Mouse (Mus musculus) intestine, embryonic 14.5 days (tissue): ENCODE measurements around the gene Doc2b. TPM values are rescaled to one million over a fixed set of nuclear protein-coding genes. Genes with fewer than 3 reads are reported as not detected.

Experiments used
- ATAC-seq: fragments of 200-750 bp; cut with Nextera tagmentation; replicated peaks from 2 replicates; pipeline ENCODE4 v1.8.0; 2017; ENCODE audit warnings: low read depth, moderate number of reproducible peaks, moderate TSS enrichment, moderate library complexity; ENCODE audit not compliant: low FRiP score, low TSS enrichment
- DNase-seq: peaks from one replicate; pipeline ENCODE4 v3.0.0-alpha.2; 2018; ENCODE audit warnings: low spot score
- H3K27ac ChIP-seq: fragments of 300-500 bp; sonication (generic); 2 replicates; pipeline ENCODE4 v1.5.1; 2014; ENCODE audit warnings: low read depth, mild to moderate bottlenecking, control low read depth
- H3K27me3 ChIP-seq: fragments of 300-500 bp; sonication (generic); replicated peaks from 2 replicates; pipeline ENCODE4 v1.6.1; 2014; ENCODE audit warnings: low read length, control low read depth; ENCODE audit not compliant: control insufficient read depth, insufficient read depth
- H3K36me3 ChIP-seq: fragments of 300-500 bp; sonication (generic); 2 replicates; pipeline ENCODE4 v1.6.1; 2014; ENCODE audit warnings: low read length, control low read depth; ENCODE audit not compliant: control insufficient read depth, insufficient read depth
- H3K4me1 ChIP-seq: fragments of 300-500 bp; sonication (generic); replicated peaks from 2 replicates; pipeline ENCODE4 v1.6.1; 2014; ENCODE audit warnings: low read length, control low read depth, mixed read lengths; ENCODE audit not compliant: control insufficient read depth, insufficient read depth
- H3K4me2 ChIP-seq: fragments of 300-500 bp; sonication (generic); 2 replicates; pipeline ENCODE4 v1.6.1; 2014; ENCODE audit warnings: low read length
- H3K4me3 ChIP-seq: fragments of 300-500 bp; sonication (generic); 2 replicates; pipeline ENCODE4 v1.5.1; 2014; ENCODE audit warnings: low read depth, low read length, control low read depth, mixed read lengths
- H3K9ac ChIP-seq: fragments of 300-500 bp; sonication (generic); 2 replicates; pipeline ENCODE4 v1.6.1; 2014; ENCODE audit warnings: mild to moderate bottlenecking, low read length
- H3K9me3 ChIP-seq: fragments of 300-500 bp; sonication (generic); 2 replicates; pipeline ENCODE4 v1.6.1; 2016; ENCODE audit warnings: low read length, control low read depth; ENCODE audit not compliant: control insufficient read depth
- WGBS: fragments of 180-500 bp; shearing (Covaris S2); extraction: QIAGEN DNeasy Blood & Tissue Kit; methylation state at CpG from one replicate; pipeline ENCODE4 v1.1.7; 2014; 5-methylcytosine and 5-hydroxymethylcytosine counted together
- polyA plus RNA-seq: library from polyadenylated mRNA; unstranded; fragments of >200 nt; fragmentation: Nextera tagmentation; extraction: Ambion mirVana; gene quantifications from 2 replicates; pipeline ENCODE4 v1.2.1, GENCODE M21; 2014

The Doc2b gene
- polyA plus RNA-seq, 1 experiment from 2014 or later: 2.2 TPM

- Histone ChIP-seq H3K36me3 (no peaks in the 10 kb centered on the region), H3K9me3 (no peaks in the 10 kb centered on the region), H3K4me2 (peak overlapping the region; percentile 61), H3K4me1 (peaks cover 6% of the 10 kb centered on the region), H3K9ac (no peak overlapping the region), H3K27me3 (peaks cover 40% of the 10 kb centered on the region), H3K4me3 (no peak overlapping the region), H3K27ac (no peak overlapping the region)
- 72% methylated on average over 13 of the region's 13 CpGs for WGBS
- no peak for ATAC-seq
- no peak for DNase-seq
Observed at GRCm38 (mm10) chr11:75796536-75797246, 842 bp upstream of the Doc2b start.

- H3K27me3 ChIP-seq: peaks cover 40% of the 10 kb centered on the region
- H3K4me1 ChIP-seq: peaks cover 6% of the 10 kb centered on the region
- H3K4me2 ChIP-seq: peak overlapping the region; percentile 61
- under 1% methylated on average over 40 of the region's 42 CpGs for WGBS
- H3K36me3 ChIP-seq: no peaks in the 10 kb centered on the region
- H3K27ac ChIP-seq: no peak overlapping the region
- DNase-seq (peak; percentile 76), ATAC-seq (no peak)
- peak overlapping the region; percentile 61 for H3K9ac ChIP-seq
- H3K4me3 ChIP-seq: peak overlapping the region; percentile 46
- no peaks in the 10 kb centered on the region for H3K9me3 ChIP-seq
Observed at GRCm38 (mm10) chr11:75795321-75795636, 570 bp downstream of the Doc2b start.

GRCm38 (mm10) chr11:75794602-75795320, 1.1 kb downstream of the Doc2b start:
- Histone ChIP-seq H3K4me1 (peaks cover 4% of the 10 kb centered on the region), H3K27me3 (peaks cover 40% of the 10 kb centered on the region), H3K27ac (no peak overlapping the region), H3K4me2 (peak overlapping the region; percentile 61), H3K9me3 (no peaks in the 10 kb centered on the region), H3K36me3 (no peaks in the 10 kb centered on the region), H3K4me3 (peak overlapping the region; percentile 46), H3K9ac (peak overlapping the region; percentile 61)
- 8% methylated on average over 44 of the region's 45 CpGs for WGBS
- ATAC-seq (no peak; the same call in 1 of the 2 replicates), DNase-seq (no peak)

- Histone ChIP-seq H3K4me3 (no peak overlapping the region), H3K27ac (no peak overlapping the region), H3K36me3 (no peaks in the 10 kb centered on the region), H3K27me3 (peaks cover 40% of the 10 kb centered on the region), H3K9me3 (no peaks in the 10 kb centered on the region), H3K4me1 (no peaks in the 10 kb centered on the region; the same call in 1 of the 2 replicates), H3K4me2 (no peak overlapping the region), H3K9ac (no peak overlapping the region)
- WGBS: 75% methylated on average over 5 of the region's 5 CpGs
- DNase-seq: no peak
- ATAC-seq: no peak
Observed at GRCm38 (mm10) chr11:75793351-75793750, 2.5 kb downstream of the Doc2b start.

- WGBS: 68% methylated on average over 5 of the region's 5 CpGs
- Histone ChIP-seq H3K27me3 (peaks cover 35% of the 10 kb centered on the region), H3K36me3 (no peaks in the 10 kb centered on the region)
Observed at GRCm38 (mm10) chr11:75792535-75792934, 3.3 kb downstream of the Doc2b start.

GRCm38 (mm10) chr11:75785897-75786296, 10.0 kb downstream of the Doc2b start:
- no peaks in the 10 kb centered on the region for H3K36me3 ChIP-seq
- no peaks in the 10 kb centered on the region for H3K4me1 ChIP-seq
- DNase-seq (no peak), ATAC-seq (0 out of 2 replicates have a peak, but pooled peaks have one; percentile 54)
- H3K4me2 ChIP-seq: no peak overlapping the region
- no peaks in the 10 kb centered on the region for H3K9me3 ChIP-seq
- no peak overlapping the region for H3K9ac ChIP-seq
- H3K4me3 ChIP-seq: no peak overlapping the region
- WGBS: 66% methylated on average over 8 of the region's 8 CpGs
- H3K27me3 ChIP-seq: no peaks in the 10 kb centered on the region
- H3K27ac ChIP-seq: no peak overlapping the region

More at GRCm38 (mm10) chr11:75792535-75792934, 3.3 kb downstream of the Doc2b start:
- DNase-seq (no peak), ATAC-seq (no peak)
- Histone ChIP-seq H3K27ac (no peak overlapping the region), H3K4me1 (no peaks in the 10 kb centered on the region; the same call in 1 of the 2 replicates), H3K9ac (no peak overlapping the region), H3K4me2 (no peak overlapping the region), H3K9me3 (no peaks in the 10 kb centered on the region), H3K4me3 (no peak overlapping the region)

- ATAC-seq (no peak), DNase-seq (no peak)
- Histone ChIP-seq H3K9me3 (no peaks in the 10 kb centered on the region), H3K36me3 (no peaks in the 10 kb centered on the region), H3K9ac (no peak overlapping the region), H3K27ac (no peak overlapping the region), H3K4me2 (no peak overlapping the region), H3K4me1 (no peaks in the 10 kb centered on the region), H3K27me3 (no peaks in the 10 kb centered on the region), H3K4me3 (no peak overlapping the region)
- 88% methylated on average over 5 of the region's 5 CpGs for WGBS
Observed at GRCm38 (mm10) chr11:75783799-75784198, 12.1 kb downstream of the Doc2b start.

- Histone ChIP-seq H3K4me2 (no peak overlapping the region), H3K9me3 (no peaks in the 10 kb centered on the region), H3K27ac (no peak overlapping the region), H3K27me3 (no peaks in the 10 kb centered on the region), H3K36me3 (no peaks in the 10 kb centered on the region), H3K9ac (no peak overlapping the region), H3K4me3 (no peak overlapping the region), H3K4me1 (no peaks in the 10 kb centered on the region)
- WGBS: 21% methylated on average over 6 of the region's 6 CpGs
- DNase-seq (peak; percentile 84), ATAC-seq (peak; percentile 64)
Observed at GRCm38 (mm10) chr11:75781919-75782318, 13.9 kb downstream of the Doc2b start.
